Mouse (Mus musculus) kidney, postnatal 4 days (tissue): Measurements from ENCODE around the gene Mylk.

Experiments used
- DNase-seq, 2 experiments: peaks; one replicate each; pipeline ENCODE4 v3.0.0; 2021; ENCODE audit warnings: mixed read lengths in 2 of 2

Mylk gene

GRCm38 (mm10) chr16:34992854-34993253 is 247.8 kb downstream of the Mylk start:
- DNase-seq: no peak

- no peak for DNase-seq
Measured at GRCm38 (mm10) chr16:34993694-34994330, 248.8 kb downstream of the Mylk start.

- peak; percentile 31 to 50 for DNase-seq
Measured at GRCm38 (mm10) chr16:34994641-34995141, 249.7 kb downstream of the Mylk start.

GRCm38 (mm10) chr16:34996133-34996532 is 251.1 kb downstream of the Mylk start:
- DNase-seq: peak; percentile 70 to 79

GRCm38 (mm10) chr16:34997052-34997451 is 252.0 kb downstream of the Mylk start:
- no peak for DNase-seq

- no peak for DNase-seq
Measured at GRCm38 (mm10) chr16:34997576-34997975, 252.6 kb downstream of the Mylk start.

- no peak for DNase-seq
Measured at GRCm38 (mm10) chr16:34999016-34999415, 254.0 kb downstream of the Mylk start.

GRCm38 (mm10) chr16:34999986-35000385 is 255.0 kb downstream of the Mylk start:
- DNase-seq: no peak

- DNase-seq: peak in 1 of 2 experiments; percentile 39
Measured at GRCm38 (mm10) chr16:35000923-35001560, 256.0 kb downstream of the Mylk start.

GRCm38 (mm10) chr16:35004356-35004755 is 259.3 kb downstream of the Mylk start:
- no peak for DNase-seq

- DNase-seq: no peak
Measured at GRCm38 (mm10) chr16:35004756-35005155, 259.7 kb downstream of the Mylk start.

GRCm38 (mm10) chr16:35006251-35006650 is 261.2 kb downstream of the Mylk start:
- DNase-seq: no peak

GRCm38 (mm10) chr16:35007361-35007760 is 262.4 kb downstream of the Mylk start:
- DNase-seq: no peak

GRCm38 (mm10) chr16:35008447-35008846 is 263.4 kb downstream of the Mylk start:
- no peak for DNase-seq

GRCm38 (mm10) chr16:35013501-35013900 is 268.5 kb downstream of the Mylk start:
- DNase-seq: no peak

GRCm38 (mm10) chr16:35016491-35016890 is 271.5 kb downstream of the Mylk start:
- DNase-seq: no peak

GRCm38 (mm10) chr16:35018470-35018974 is 273.5 kb downstream of the Mylk start:
- DNase-seq: no peak

- no peak for DNase-seq
Measured at GRCm38 (mm10) chr16:35021903-35022241, 276.9 kb downstream of the Mylk start.

- peak; percentile 96 to 97 for DNase-seq
Measured at GRCm38 (mm10) chr16:35022242-35023137, 277.5 kb downstream of the Mylk start, which contains the start of gene Hacd2. Gene Hacd2, plus strand, starts transcription at chr16:35022428.

- no peak for DNase-seq
Measured at GRCm38 (mm10) chr16:35023138-35023735, 278.2 kb downstream of the Mylk start.

- no peak for DNase-seq
Measured at GRCm38 (mm10) chr16:35024300-35024699, 279.3 kb downstream of the Mylk start.

- DNase-seq: no peak
Measured at GRCm38 (mm10) chr16:35025347-35025746, 280.3 kb downstream of the Mylk start.

- no peak for DNase-seq
Measured at GRCm38 (mm10) chr16:35033241-35033640, 288.2 kb downstream of the Mylk start.
